Mouse (Mus musculus) forebrain, embryonic 15.5 days (tissue): ENCODE measurements around the gene Gpr87. TPM values are rescaled to one million over a fixed set of nuclear protein-coding genes. Genes with fewer than 3 reads are reported as not detected.

Experiments
- ATAC-seq: fragments of 200-750 bp; cut with Nextera tagmentation; replicated peaks from 2 replicates; pipeline ENCODE4 v1.8.0; 2017; ENCODE audit warnings: mild to moderate bottlenecking, moderate TSS enrichment, moderate library complexity
- H3K27ac ChIP-seq: fragments of 300-500 bp; sonication (generic); replicated peaks from 2 replicates; pipeline ENCODE4 v1.5.1; 2015; ENCODE audit warnings: mild to moderate bottlenecking, inconsistent platforms
- H3K27me3 ChIP-seq: fragments of 300-500 bp; sonication (generic); 2 replicates; pipeline ENCODE4 v1.6.1; 2015; ENCODE audit warnings: inconsistent platforms
- H3K36me3 ChIP-seq: fragments of 300-500 bp; sonication (generic); 2 replicates; pipeline ENCODE4 v1.6.1; 2015; ENCODE audit warnings: mild to moderate bottlenecking, inconsistent platforms
- H3K4me1 ChIP-seq: fragments of 300-500 bp; sonication (generic); 2 replicates; pipeline ENCODE4 v1.6.1; 2015; ENCODE audit warnings: inconsistent platforms
- H3K4me2 ChIP-seq: fragments of 300-500 bp; sonication (generic); replicated peaks from 2 replicates; pipeline ENCODE4 v1.6.1; 2015; ENCODE audit warnings: mild to moderate bottlenecking, inconsistent platforms
- H3K4me3 ChIP-seq: fragments of 300-500 bp; sonication (generic); 2 replicates; pipeline ENCODE4 v1.5.1; 2015; ENCODE audit warnings: mild to moderate bottlenecking, inconsistent platforms
- H3K9ac ChIP-seq: fragments of 300-500 bp; sonication (generic); replicated peaks from 2 replicates; pipeline ENCODE4 v1.6.1; 2015; ENCODE audit warnings: mild to moderate bottlenecking, inconsistent platforms
- H3K9me3 ChIP-seq: fragments of 300-500 bp; sonication (generic); 2 replicates; pipeline ENCODE4 v1.6.1; 2016; ENCODE audit warnings: inconsistent platforms
- WGBS: fragments of 180-500 bp; shearing (Covaris S2); methylation state at CpG from one replicate; pipeline ENCODE4 v1.1.7; 2015; ENCODE audit warnings: mixed read lengths; 5-methylcytosine and 5-hydroxymethylcytosine counted together
- polyA plus RNA-seq: library from polyadenylated mRNA; unstranded; fragments of >200 nt; fragmentation: Nextera tagmentation; extraction: Ambion mirVana; gene quantifications from 2 replicates; pipeline ENCODE4 v1.2.1, GENCODE M21; 2015

Gene Gpr87
- polyA plus RNA-seq = 0.15 TPM in 1 of 2 replicates, not detected in the other

DNA sequence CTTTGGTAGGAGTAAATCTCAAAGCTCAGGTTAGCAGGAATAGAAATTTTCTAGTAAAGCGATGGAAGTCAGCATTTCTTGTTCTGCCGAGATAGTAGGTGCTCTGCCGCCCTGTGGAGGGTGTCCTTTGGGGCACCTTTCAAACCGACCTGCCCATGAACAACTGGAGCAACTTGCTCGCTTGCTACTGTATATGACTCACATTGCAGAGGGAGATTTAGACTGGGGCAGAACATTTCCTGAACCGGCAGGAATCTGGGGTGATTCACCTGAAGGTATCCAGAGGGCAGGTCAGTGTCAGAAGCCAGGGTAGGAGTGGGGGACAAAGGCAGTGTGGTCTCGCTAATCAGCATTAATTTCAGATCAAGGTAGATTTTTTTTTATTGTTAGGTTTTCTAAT, at the start of gene Gpr87:
Gene Gpr87 (minus strand): TSS at position 167 of the 400 bp plus-strand sequence.
- Histone ChIP-seq H3K9ac (no peak within 1 kb of the TSS), H3K4me1 (no peaks in the 10 kb centered on the region), H3K36me3 (no peaks in the 10 kb centered on the region), H3K27ac (no peak within 1 kb of the TSS), H3K4me2 (no peak within 1 kb of the TSS), H3K9me3 (no peaks in the 10 kb centered on the region), H3K4me3 (no peak within 1 kb of the TSS), H3K27me3 (no peaks in the 10 kb centered on the region)
- no peak for ATAC-seq
- 90% methylated on average over 7 of the region's 7 CpGs for WGBS

GRCm38 (mm10) chr3:59243384-59243783, 48.5 kb upstream of the Gpr87 start:
- H3K9ac ChIP-seq = no peak overlapping the region
- no peaks in the 10 kb centered on the region for H3K27me3 ChIP-seq
- no peaks in the 10 kb centered on the region for H3K36me3 ChIP-seq
- no peak overlapping the region for H3K4me3 ChIP-seq
- H3K4me2 ChIP-seq = no peak overlapping the region
- WGBS = 77% methylated on average over 6 of the region's 6 CpGs
- H3K4me1 ChIP-seq = no peaks in the 10 kb centered on the region
- ATAC-seq = no peak
- H3K27ac ChIP-seq = no peak overlapping the region
- H3K9me3 ChIP-seq = no peaks in the 10 kb centered on the region

DNA sequence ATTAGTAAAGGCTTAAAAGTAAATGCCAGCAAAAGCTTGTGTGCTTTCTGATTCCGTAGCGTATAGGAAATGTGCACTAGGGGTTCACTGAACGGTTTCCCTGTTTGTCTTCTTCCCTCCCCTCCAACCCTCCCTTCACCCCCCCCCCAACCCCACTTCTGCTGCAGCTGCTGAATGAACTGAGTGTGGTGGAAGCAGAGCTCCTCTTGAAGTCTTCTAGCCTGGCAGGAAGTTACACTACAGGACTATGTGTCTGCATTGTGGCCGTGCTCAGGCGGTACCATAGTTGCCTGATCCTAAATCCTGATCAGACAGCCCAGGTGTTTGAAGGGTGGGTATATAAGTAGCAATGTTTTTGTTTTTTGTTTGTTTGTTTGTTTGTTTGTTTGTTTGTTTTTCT, 40.0 kb upstream of the Gpr87 start:
- Histone ChIP-seq H3K4me2 (no peak overlapping the region), H3K36me3 (no peaks in the 10 kb centered on the region), H3K4me3 (no peak overlapping the region), H3K4me1 (no peaks in the 10 kb centered on the region), H3K9me3 (no peaks in the 10 kb centered on the region), H3K9ac (no peak overlapping the region), H3K27ac (no peak overlapping the region), H3K27me3 (no peaks in the 10 kb centered on the region)
- no peak for ATAC-seq
- WGBS = 81% methylated on average over 5 of the region's 5 CpGs

DNA sequence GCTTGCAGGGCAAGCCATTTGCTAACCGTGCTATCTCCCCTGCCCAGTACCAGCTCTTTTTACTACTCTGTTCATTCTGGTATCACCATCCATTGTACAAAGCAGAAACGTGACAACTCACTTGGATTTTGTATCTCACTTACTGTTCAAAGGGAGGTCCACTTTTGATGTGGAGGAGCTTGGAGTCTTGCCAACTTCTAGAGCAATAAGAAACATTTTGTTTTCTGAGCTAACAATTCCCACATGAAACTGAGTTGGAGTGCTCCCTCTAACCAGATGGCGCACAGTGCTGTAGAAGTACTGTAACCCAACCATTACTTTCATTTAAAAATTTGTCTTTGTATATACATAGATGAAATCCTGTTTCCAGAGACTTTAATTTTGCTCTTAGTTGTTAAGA, 36.0 kb upstream of the Gpr87 start:
- H3K36me3 ChIP-seq = no peaks in the 10 kb centered on the region
- no peaks in the 10 kb centered on the region for H3K4me1 ChIP-seq
- no peak overlapping the region for H3K4me3 ChIP-seq
- no peak overlapping the region for H3K4me2 ChIP-seq
- WGBS = 61% methylated on average over 3 of the region's 3 CpGs
- no peaks in the 10 kb centered on the region for H3K9me3 ChIP-seq
- no peak for ATAC-seq
- H3K27ac ChIP-seq = no peak overlapping the region
- H3K27me3 ChIP-seq = no peaks in the 10 kb centered on the region
- H3K9ac ChIP-seq = no peak overlapping the region

DNA sequence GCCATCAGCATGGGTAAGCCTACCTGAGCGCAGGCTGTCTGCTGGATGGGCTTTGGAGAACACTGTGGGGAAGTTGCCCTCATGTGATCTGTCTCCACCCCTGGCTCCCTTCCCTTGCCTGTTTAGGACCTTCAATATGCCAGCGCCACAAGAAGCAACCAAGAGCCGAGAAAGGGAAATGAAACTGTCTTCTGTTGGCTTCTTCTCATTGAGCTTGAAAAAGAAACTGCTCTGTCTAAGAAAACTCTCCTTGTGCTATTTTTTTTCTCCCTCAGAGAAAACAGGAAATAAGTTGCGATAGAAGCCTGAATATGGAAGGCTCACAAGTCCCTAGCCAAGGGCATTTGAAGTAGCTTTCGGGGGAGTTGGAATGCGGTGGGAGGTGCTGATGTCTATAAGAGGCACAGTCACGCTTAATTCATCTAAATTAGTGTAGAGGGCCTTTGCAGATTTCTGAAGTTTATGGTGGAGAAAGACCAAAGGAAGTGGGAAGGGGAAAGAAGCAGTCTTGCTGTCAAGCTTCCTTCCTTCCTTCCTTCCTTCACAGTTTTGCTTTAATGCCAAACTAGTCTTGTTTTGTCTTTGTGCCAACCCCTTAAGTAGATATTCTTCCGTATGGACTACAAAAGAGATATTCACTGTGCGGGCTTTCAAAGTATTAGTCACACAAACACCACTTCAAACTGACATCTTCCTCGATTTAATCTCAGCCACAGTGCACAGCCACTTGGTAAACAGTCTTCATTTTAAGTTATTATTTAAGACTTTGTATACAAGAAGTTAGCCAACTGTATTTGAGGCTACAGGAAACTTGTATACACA, 34.0 kb upstream of the Gpr87 start:
- H3K4me1 ChIP-seq = no peaks in the 10 kb centered on the region
- WGBS = 77% methylated on average over 10 of the region's 10 CpGs
- no peak overlapping the region for H3K9ac ChIP-seq
- no peaks in the 10 kb centered on the region for H3K27me3 ChIP-seq
- no peaks in the 10 kb centered on the region for H3K9me3 ChIP-seq
- H3K36me3 ChIP-seq = no peaks in the 10 kb centered on the region
- ATAC-seq = no peak
- H3K4me2 ChIP-seq = no peak overlapping the region
- no peak overlapping the region for H3K4me3 ChIP-seq
- no peak overlapping the region for H3K27ac ChIP-seq

DNA sequence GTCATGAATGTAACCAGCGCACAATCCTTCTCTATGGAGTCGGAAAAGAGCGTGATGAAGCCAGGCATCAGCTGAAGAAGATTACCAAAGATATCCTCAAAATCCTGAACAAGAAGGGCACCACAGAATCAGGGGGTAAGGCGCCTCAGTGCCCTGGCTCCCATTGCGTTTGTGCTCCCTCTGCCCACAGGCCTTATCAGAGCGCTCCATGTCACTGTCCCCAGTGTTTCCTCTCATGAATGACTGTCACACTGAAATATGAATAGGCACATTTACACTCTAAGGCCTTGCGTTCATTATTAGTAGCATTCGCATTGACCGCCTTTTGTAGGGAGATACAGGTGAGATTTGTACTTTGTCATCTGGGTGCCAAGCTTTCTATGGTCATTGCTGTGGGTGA, 32.8 kb upstream of the Gpr87 start:
- H3K9me3 ChIP-seq = no peaks in the 10 kb centered on the region
- no peaks in the 10 kb centered on the region for H3K27me3 ChIP-seq
- no peak overlapping the region for H3K9ac ChIP-seq
- no peaks in the 10 kb centered on the region for H3K4me1 ChIP-seq
- no peak overlapping the region for H3K27ac ChIP-seq
- no peaks in the 10 kb centered on the region for H3K36me3 ChIP-seq
- H3K4me2 ChIP-seq = no peak overlapping the region
- no peak for ATAC-seq
- H3K4me3 ChIP-seq = no peak overlapping the region
- 98% methylated on average over 9 of the region's 9 CpGs for WGBS

DNA sequence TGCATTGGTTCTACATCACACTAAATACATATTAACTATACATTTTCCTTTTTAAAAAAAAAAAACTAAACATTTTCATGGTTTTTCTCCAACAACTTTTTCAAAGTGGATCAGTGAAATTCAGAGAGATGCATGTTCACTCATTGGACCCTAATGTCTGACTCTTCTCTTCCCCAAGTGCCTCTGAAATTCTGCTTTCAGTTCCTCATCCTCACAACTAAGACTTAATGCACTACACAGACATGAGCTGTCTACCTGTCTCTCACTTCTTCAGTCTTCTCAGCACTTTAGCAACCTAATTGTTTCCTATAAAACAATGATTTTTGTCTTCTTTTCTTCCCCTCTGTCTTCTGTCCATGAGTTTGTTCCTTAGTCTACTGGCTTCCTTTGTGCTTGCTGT, 30.5 kb upstream of the Gpr87 start:
- no peak for ATAC-seq
- Histone ChIP-seq H3K4me3 (no peak overlapping the region), H3K27me3 (no peaks in the 10 kb centered on the region), H3K36me3 (no peaks in the 10 kb centered on the region), H3K9me3 (no peaks in the 10 kb centered on the region), H3K9ac (no peak overlapping the region), H3K4me1 (no peaks in the 10 kb centered on the region), H3K4me2 (no peak overlapping the region), H3K27ac (no peak overlapping the region)

DNA sequence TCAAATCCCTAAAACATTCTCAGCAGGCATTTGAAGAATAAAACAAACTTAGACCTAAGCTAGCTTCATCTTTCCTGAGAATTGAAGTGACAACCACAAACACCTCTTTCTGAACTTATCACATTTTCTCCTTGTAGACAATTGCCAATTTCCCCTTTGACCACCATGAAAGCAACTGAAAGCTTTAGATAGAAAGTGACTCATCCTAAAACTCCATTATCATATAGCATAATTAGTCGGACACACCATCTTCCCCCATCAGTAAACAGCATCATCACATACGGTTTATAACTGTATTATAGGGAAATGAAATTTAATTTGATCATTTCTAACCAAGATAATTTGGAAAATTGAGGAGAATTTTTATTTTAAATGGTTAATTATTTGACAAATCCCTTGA, 27.4 kb upstream of the Gpr87 start:
- Histone ChIP-seq H3K27ac (no peak overlapping the region), H3K9ac (no peak overlapping the region), H3K4me1 (no peaks in the 10 kb centered on the region), H3K36me3 (no peaks in the 10 kb centered on the region), H3K4me2 (no peak overlapping the region), H3K27me3 (no peaks in the 10 kb centered on the region), H3K4me3 (no peak overlapping the region), H3K9me3 (no peaks in the 10 kb centered on the region)
- no peak for ATAC-seq
- WGBS = 87% methylated on average over 2 of the region's 2 CpGs

DNA sequence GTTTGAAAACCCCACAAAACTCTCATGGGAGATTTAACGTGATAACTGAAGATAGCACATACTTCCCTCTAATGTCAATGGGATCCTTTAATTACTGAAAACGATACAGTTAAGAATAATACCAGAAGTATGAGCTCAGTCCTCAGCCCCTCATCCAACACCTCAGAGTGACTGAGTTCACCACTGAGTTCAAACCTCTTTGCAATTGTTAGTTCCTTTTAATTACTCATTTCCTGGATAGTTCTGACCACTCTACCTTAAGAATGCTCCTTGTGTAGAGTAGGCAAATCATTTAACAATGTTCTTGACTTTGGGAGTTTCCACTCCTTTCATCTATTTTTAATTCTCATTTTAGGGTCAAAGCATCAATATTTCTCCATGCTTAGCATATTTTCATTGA, 24.4 kb upstream of the Gpr87 start:
- WGBS = 86% methylated on average over 2 of the region's 2 CpGs
- Histone ChIP-seq H3K27ac (no peak overlapping the region), H3K9ac (no peak overlapping the region)

DNA sequence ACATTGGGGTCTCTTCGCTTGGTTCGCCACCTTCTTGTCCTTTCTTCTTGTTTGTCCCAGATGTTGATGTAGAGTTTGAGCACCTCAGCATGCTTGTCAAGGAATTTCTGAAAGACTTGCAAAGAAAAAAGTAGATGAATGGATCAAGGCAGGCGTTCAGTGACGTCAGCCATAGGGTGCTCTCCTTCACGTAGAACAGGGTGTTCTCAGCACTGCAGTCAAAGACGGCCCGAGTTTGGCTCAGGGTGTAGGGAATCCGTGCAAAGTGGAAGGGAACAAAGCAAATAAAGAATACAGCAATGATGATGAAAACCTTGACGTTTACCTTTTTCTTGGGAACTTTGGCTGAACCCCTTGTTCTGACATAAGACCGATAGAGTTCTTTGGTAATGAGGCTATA, 22.3 kb upstream of the Gpr87 start:
- Histone ChIP-seq H3K27me3 (no peaks in the 10 kb centered on the region), H3K4me1 (no peaks in the 10 kb centered on the region), H3K4me2 (no peak overlapping the region), H3K9me3 (no peaks in the 10 kb centered on the region), H3K27ac (no peak overlapping the region), H3K4me3 (no peak overlapping the region), H3K9ac (no peak overlapping the region), H3K36me3 (no peaks in the 10 kb centered on the region)
- no peak for ATAC-seq
- 94% methylated on average over 10 of the region's 10 CpGs for WGBS

More for the DNA sequence above, 24.4 kb upstream of the Gpr87 start:
- Histone ChIP-seq H3K36me3 (no peaks in the 10 kb centered on the region), H3K4me1 (no peaks in the 10 kb centered on the region), H3K9me3 (no peaks in the 10 kb centered on the region), H3K4me2 (no peak overlapping the region), H3K4me3 (no peak overlapping the region), H3K27me3 (no peaks in the 10 kb centered on the region)
- no peak for ATAC-seq

DNA sequence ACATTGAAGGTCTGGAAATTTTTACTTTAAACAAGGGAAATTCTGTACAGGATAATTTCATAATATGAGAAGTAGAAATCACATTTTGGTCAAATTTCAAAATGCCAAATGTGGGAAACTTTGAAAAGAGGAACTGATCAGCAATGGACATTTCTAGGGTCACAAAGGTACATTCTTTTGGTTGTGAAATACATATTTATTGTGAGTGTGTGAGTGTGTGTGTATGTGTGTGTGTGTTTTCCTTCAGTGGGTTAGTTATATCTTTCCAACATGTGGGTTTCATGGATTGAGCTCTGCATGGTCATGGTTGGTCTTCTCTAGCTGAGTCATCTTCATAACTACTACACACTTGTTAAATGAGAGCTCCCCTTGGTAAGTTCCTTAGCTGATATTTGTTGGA, 17.5 kb upstream of the Gpr87 start:
- Histone ChIP-seq H3K4me2 (no peak overlapping the region), H3K36me3 (no peaks in the 10 kb centered on the region), H3K27me3 (no peaks in the 10 kb centered on the region), H3K4me1 (no peaks in the 10 kb centered on the region), H3K4me3 (no peak overlapping the region), H3K9me3 (no peaks in the 10 kb centered on the region), H3K27ac (no peak overlapping the region), H3K9ac (no peak overlapping the region)
- ATAC-seq = no peak

GRCm38 (mm10) chr3:59211784-59212183, 16.9 kb upstream of the Gpr87 start:
- WGBS = 94% methylated on average over 8 of the region's 8 CpGs

GRCm38 (mm10) chr3:59210727-59211126, 15.8 kb upstream of the Gpr87 start, which contains the start of gene P2ry13:
Gene P2ry13 (minus strand): TSS chr3:59210882.
- 95% methylated on average over 6 of the region's 6 CpGs for WGBS
- Histone ChIP-seq H3K27ac (no peak within 1 kb of the TSS), H3K9me3 (no peaks in the 10 kb centered on the region), H3K9ac (no peak within 1 kb of the TSS), H3K4me2 (no peak within 1 kb of the TSS), H3K4me1 (no peaks in the 10 kb centered on the region), H3K4me3 (no peak within 1 kb of the TSS), H3K27me3 (no peaks in the 10 kb centered on the region), H3K36me3 (no peaks in the 10 kb centered on the region)
- no peak for ATAC-seq

More at GRCm38 (mm10) chr3:59211784-59212183, 16.9 kb upstream of the Gpr87 start:
- Histone ChIP-seq H3K9ac (no peak overlapping the region), H3K4me1 (no peaks in the 10 kb centered on the region), H3K4me2 (no peak overlapping the region), H3K9me3 (no peaks in the 10 kb centered on the region), H3K4me3 (no peak overlapping the region), H3K36me3 (no peaks in the 10 kb centered on the region), H3K27ac (no peak overlapping the region), H3K27me3 (no peaks in the 10 kb centered on the region)
- no peak for ATAC-seq
